Mouse (Mus musculus) liver, adult 2 months (tissue): ENCODE results near the gene Prtn3. TPM values are rescaled to one million over a fixed set of nuclear protein-coding genes. Genes with fewer than 3 reads are reported as not detected.
"Not testable (repeated sequence)": the region's sequence is repeated elsewhere in the genome, so short reads cannot be mapped to it uniquely, and the experiment has no call there.

Experiments
- DNase-seq: peaks from one replicate; pipeline ENCODE4 v3.0.0-alpha.2; 2011; ENCODE audit warnings: low read depth, low spot score; ENCODE audit errors: extremely low read depth
- H3K27ac ChIP-seq: fragments of 200-500 bp; replicated peaks from 2 replicates; pipeline ENCODE4 v1.5.1; 2012; ENCODE audit warnings: low read depth, mild to moderate bottlenecking, control low read depth, inconsistent platforms, low read length; ENCODE audit not compliant: insufficient read depth
- H3K27me3 ChIP-seq: fragments of 200-500 bp; 2 replicates; pipeline ENCODE4 v1.6.1; 2012; ENCODE audit warnings: mild to moderate bottlenecking, moderate library complexity, low read length, inconsistent platforms; ENCODE audit not compliant: control insufficient read depth, insufficient read depth
- H3K36me3 ChIP-seq: fragments of 200-500 bp; 2 replicates; pipeline ENCODE4 v1.6.1; 2012; ENCODE audit warnings: low read length, inconsistent platforms; ENCODE audit not compliant: control insufficient read depth, insufficient read depth
- H3K4me1 ChIP-seq: fragments of 200-500 bp; 2 replicates; pipeline ENCODE4 v1.6.1; 2011; ENCODE audit warnings: low read length; ENCODE audit not compliant: control insufficient read depth, insufficient read depth
- H3K4me3 ChIP-seq: fragments of 200-500 bp; 2 replicates; pipeline ENCODE4 v1.5.1; 2011; ENCODE audit warnings: low read depth, mild to moderate bottlenecking, control low read depth, low read length, moderate library complexity; ENCODE audit not compliant: insufficient read depth
- H3K79me2 ChIP-seq: fragments of 200-500 bp; 2 replicates; pipeline ENCODE4 v1.6.1; 2012; ENCODE audit warnings: inconsistent platforms, mild to moderate bottlenecking, low read length, moderate library complexity; ENCODE audit not compliant: control insufficient read depth, insufficient read depth
- H3K9ac ChIP-seq: fragments of 200-500 bp; 2 replicates; pipeline ENCODE4 v1.6.1; 2012; ENCODE audit warnings: low read depth, mild to moderate bottlenecking, control low read depth, inconsistent platforms, low read length
- CTCF ChIP-seq: fragments of 200-500 bp; IDR thresholded peaks from 2 replicates; pipeline ENCODE4 v1.5.1; 2011; ENCODE audit warnings: low read depth, low read length, control low read depth
- POLR2A ChIP-seq: fragments of 200-500 bp; IDR thresholded peaks from 2 replicates; pipeline ENCODE4 v1.6.1; 2011; ENCODE audit warnings: low read length, control low read depth; ENCODE audit not compliant: insufficient read depth; ENCODE audit errors: extremely low read depth
- WGBS: fragments of 180-500 bp; shearing (Covaris S2); methylation state at CpG from one replicate; pipeline ENCODE4 v1.1.7; 2018; 5-methylcytosine and 5-hydroxymethylcytosine counted together
- polyA plus RNA-seq: library from polyadenylated mRNA; depleted of rRNA; stranded (reverse); fragments of >200 nt; gene quantifications from 2 replicates; pipeline ENCODE4 v1.2.3, GENCODE M21; 2012
- total RNA-seq: library from RNA; depleted of rRNA; stranded (reverse); fragments of >200 nt; gene quantifications from 2 replicates; pipeline ENCODE4 v1.2.3, GENCODE M21; 2014

Prtn3 gene
- total and polyA plus RNA-seq, 2 experiments: 1.1 TPM; not detected in 1

GRCm38 (mm10) chr10:79884446-79884845 lies 10.2 kb downstream of the Prtn3 start:
- no peaks in the 10 kb centered on the region for H3K79me2 ChIP-seq
- peak overlapping the region; percentile 36 for H3K27ac ChIP-seq
- no peak overlapping the region for H3K4me3 ChIP-seq
- no peak for TF ChIP-seq POLR2A
- no peak for TF ChIP-seq CTCF
- no peaks in the 10 kb centered on the region for H3K36me3 ChIP-seq
- H3K27me3 ChIP-seq: no peaks in the 10 kb centered on the region
- DNase-seq: peak; percentile 89
- H3K4me1 ChIP-seq: peaks cover 22% of the 10 kb centered on the region
- 21% methylated on average over 4 of the region's 4 CpGs for WGBS
- H3K9ac ChIP-seq: no peak overlapping the region

DNA sequence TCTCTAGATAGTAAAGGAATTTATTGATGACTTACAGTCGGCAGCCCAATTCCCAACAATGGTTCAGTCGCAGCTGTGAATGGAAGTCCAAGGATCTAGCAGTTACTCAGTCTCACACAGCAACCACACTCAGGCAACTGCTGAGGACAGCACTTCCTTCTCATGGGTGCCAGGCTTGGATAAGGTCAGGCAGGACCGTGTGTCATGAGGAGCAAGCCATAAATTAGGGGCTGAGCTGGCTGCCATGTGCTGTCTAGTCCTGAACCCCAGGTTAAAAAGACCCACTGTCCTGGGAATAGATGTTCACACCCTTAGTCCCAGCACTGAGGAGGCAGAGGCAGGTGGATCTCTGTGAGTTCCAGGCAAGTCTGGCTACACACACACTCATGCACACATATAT lies 10.7 kb downstream of the Prtn3 start:
- not testable (repeated sequence) for H3K79me2 ChIP-seq, H3K9ac ChIP-seq, H3K27me3 ChIP-seq, H3K4me3 ChIP-seq, H3K36me3 ChIP-seq
- DNase-seq: peak; percentile 35
- H3K4me1 ChIP-seq: peaks cover 22% of the 10 kb centered on the region
- 16% methylated on average over 3 of the region's 3 CpGs for WGBS
- H3K27ac ChIP-seq: peak overlapping the region; percentile 40

DNA sequence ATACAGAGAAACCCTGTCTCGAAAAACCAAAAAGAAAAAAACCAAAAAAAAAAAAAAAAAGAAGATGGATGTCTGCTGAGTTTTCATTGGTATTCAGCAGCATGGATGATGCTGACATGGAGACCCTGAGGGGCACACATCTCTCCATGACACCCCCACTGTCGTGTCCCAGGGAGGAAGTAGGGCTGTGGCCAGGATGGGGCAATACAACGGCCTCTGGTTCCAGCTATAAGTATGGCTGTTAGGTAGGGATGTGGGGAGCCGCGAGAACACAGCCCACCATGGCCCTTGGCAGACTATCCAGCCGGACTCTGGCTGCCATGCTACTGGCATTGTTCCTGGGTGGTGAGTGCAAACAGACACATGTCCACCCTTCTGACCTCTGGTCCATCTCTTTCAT lies 11.8 kb downstream of the Prtn3 start, which contains the start of gene Elane:
Elane (plus strand) TSS at position 194 of the 400 bp plus-strand sequence.
- Histone ChIP-seq H3K27me3 (no peaks in the 10 kb centered on the region), H3K27ac (peak within 1 kb of the TSS; percentile 40), H3K79me2 (no peaks in the 10 kb centered on the region), H3K36me3 (no peaks in the 10 kb centered on the region), H3K4me1 (peaks cover 22% of the 10 kb centered on the region), H3K4me3 (no peak within 1 kb of the TSS), H3K9ac (no peak within 1 kb of the TSS)
- TF ChIP-seq CTCF (no peak), POLR2A (no peak)
- DNase-seq: peak; percentile 85
- 28% methylated on average over 6 of the region's 6 CpGs for WGBS

DNA sequence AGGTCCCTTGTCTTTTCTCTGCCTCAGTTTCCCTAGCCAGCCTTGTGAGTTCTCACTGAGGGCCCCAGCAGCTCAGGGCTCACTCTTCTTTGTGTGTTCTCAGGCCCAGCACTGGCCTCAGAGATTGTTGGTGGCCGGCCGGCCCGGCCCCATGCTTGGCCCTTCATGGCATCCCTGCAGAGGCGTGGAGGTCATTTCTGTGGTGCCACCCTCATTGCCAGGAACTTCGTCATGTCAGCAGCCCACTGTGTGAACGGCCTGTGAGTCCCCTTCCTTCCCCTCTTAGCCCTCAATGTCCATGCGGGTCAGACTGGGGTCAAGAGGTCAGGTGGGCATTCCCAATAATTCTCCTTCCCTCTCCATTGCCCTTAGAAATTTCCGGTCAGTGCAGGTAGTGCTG lies 12.3 kb downstream of the Prtn3 start:
- peaks cover 20% of the 10 kb centered on the region for H3K4me1 ChIP-seq
- no peaks in the 10 kb centered on the region for H3K27me3 ChIP-seq
- 42% methylated on average over 8 of the region's 8 CpGs for WGBS
- peak overlapping the region; percentile 7; the same call in 1 of the 2 replicates for H3K27ac ChIP-seq
- no peaks in the 10 kb centered on the region for H3K79me2 ChIP-seq
- TF ChIP-seq POLR2A (no peak), CTCF (no peak)
- H3K9ac ChIP-seq: no peak overlapping the region
- H3K4me3 ChIP-seq: no peak overlapping the region
- no peak for DNase-seq
- H3K36me3 ChIP-seq: no peaks in the 10 kb centered on the region

- DNase-seq: peak; percentile 73
- Histone ChIP-seq H3K27me3 (no peaks in the 10 kb centered on the region), H3K4me1 (peaks cover 14% of the 10 kb centered on the region), H3K36me3 (no peaks in the 10 kb centered on the region), H3K4me3 (no peak overlapping the region), H3K79me2 (no peaks in the 10 kb centered on the region), H3K9ac (no peak overlapping the region), H3K27ac (no peak overlapping the region)
- WGBS: 6% methylated on average over 2 of the region's 2 CpGs
- TF ChIP-seq CTCF (no peak), POLR2A (no peak)
These were observed 15.1 kb downstream of the Prtn3 start for GRCm38 (mm10) chr10:79889386-79889785.

GRCm38 (mm10) chr10:79890670-79891069 lies 16.4 kb downstream of the Prtn3 start, which contains the start of gene Cfd:
TSS of gene Cfd (plus strand) at chr10:79890853.
- no peak for DNase-seq
- Histone ChIP-seq H3K27ac (no peak within 1 kb of the TSS), H3K4me3 (no peak within 1 kb of the TSS), H3K36me3 (no peaks in the 10 kb centered on the region), H3K4me1 (peaks cover 9% of the 10 kb centered on the region), H3K27me3 (no peaks in the 10 kb centered on the region), H3K79me2 (no peaks in the 10 kb centered on the region), H3K9ac (no peak within 1 kb of the TSS)
- WGBS: 59% methylated on average over 5 of the region's 5 CpGs
- TF ChIP-seq POLR2A: no peak
- TF ChIP-seq CTCF: no peak
